Mouse (Mus musculus) thymus, adult 2 months (tissue): Measurements from ENCODE around the gene Slc22a16. TPM values are rescaled to one million over a fixed set of nuclear protein-coding genes. Genes with fewer than 3 reads are reported as not detected.

Source experiments
- DNase-seq: peaks from one replicate; pipeline ENCODE4 v3.0.0; 2021
- H3K27ac ChIP-seq: fragments of 200-500 bp; 2 replicates; pipeline ENCODE4 v1.5.1; 2012; ENCODE audit warnings: low read length, control low read depth; ENCODE audit not compliant: control insufficient read depth, insufficient read depth
- H3K27me3 ChIP-seq: fragments of 200-500 bp; 2 replicates; pipeline ENCODE4 v1.6.1; 2012; ENCODE audit warnings: mild to moderate bottlenecking, low read length, moderate library complexity, mixed read lengths; ENCODE audit not compliant: control insufficient read depth, insufficient read depth
- H3K36me3 ChIP-seq: fragments of 200-500 bp; 2 replicates; pipeline ENCODE4 v1.6.1; 2012; ENCODE audit warnings: mild to moderate bottlenecking, low read length, moderate library complexity; ENCODE audit not compliant: control insufficient read depth, insufficient read depth
- H3K4me1 ChIP-seq: fragments of 200-500 bp; replicated peaks from 2 replicates; pipeline ENCODE4 v1.6.1; 2012; ENCODE audit warnings: low read length; ENCODE audit not compliant: control insufficient read depth, insufficient read depth
- H3K4me3 ChIP-seq: fragments of 200-500 bp; 2 replicates; pipeline ENCODE4 v1.5.1; 2012; ENCODE audit warnings: mild to moderate bottlenecking, low read length, control low read depth, moderate library complexity; ENCODE audit not compliant: control insufficient read depth, insufficient read depth
- CTCF ChIP-seq: fragments of 200-500 bp; IDR thresholded peaks from 2 replicates; pipeline ENCODE4 v1.5.1; 2012; ENCODE audit warnings: mild to moderate bottlenecking, control low read depth, low read length, moderate library complexity, borderline replicate concordance; ENCODE audit not compliant: control insufficient read depth, poor library complexity, insufficient read depth; ENCODE audit errors: extremely low read depth
- POLR2A ChIP-seq: fragments of 200-500 bp; IDR thresholded peaks from 2 replicates; pipeline ENCODE4 v1.6.1; 2012; ENCODE audit warnings: mild to moderate bottlenecking, low read length, control low read depth, moderate library complexity; ENCODE audit not compliant: control insufficient read depth, poor library complexity, insufficient read depth; ENCODE audit errors: extremely low read depth
- WGBS: fragments of 180-500 bp; shearing (Covaris S2); methylation state at CpG from one replicate; pipeline ENCODE4 v1.1.7; 2018; 5-methylcytosine and 5-hydroxymethylcytosine counted together
- polyA plus RNA-seq: library from polyadenylated mRNA; depleted of rRNA; stranded (reverse); fragments of >200 nt; gene quantifications from 2 replicates; pipeline ENCODE4 v1.2.3, GENCODE M21; 2012

Gene Slc22a16
- polyA plus RNA-seq, 1 experiment: not detected

- Histone ChIP-seq H3K27me3 (no peaks in the 10 kb centered on the region), H3K4me3 (no peak overlapping the region), H3K4me1 (no peaks in the 10 kb centered on the region), H3K36me3 (no peaks in the 10 kb centered on the region), H3K27ac (no peak overlapping the region)
- DNase-seq: no peak
- no peak for TF ChIP-seq CTCF
- TF ChIP-seq POLR2A: no peak
- WGBS: 80% methylated on average over 7 of the region's 7 CpGs
Measured at GRCm38 (mm10) chr10:40592186-40592585, 22.1 kb downstream of the Slc22a16 start.

- Histone ChIP-seq H3K27me3 (no peaks in the 10 kb centered on the region), H3K36me3 (no peaks in the 10 kb centered on the region), H3K4me1 (no peaks in the 10 kb centered on the region), H3K27ac (no peak overlapping the region), H3K4me3 (no peak overlapping the region)
- TF ChIP-seq POLR2A (no peak), CTCF (no peak)
- WGBS: 90% methylated on average over 3 of the region's 3 CpGs
- DNase-seq: no peak
Measured at GRCm38 (mm10) chr10:40597177-40597576, 27.0 kb downstream of the Slc22a16 start.

GRCm38 (mm10) chr10:40604706-40605394 lies 34.7 kb downstream of the Slc22a16 start:
- no peak for TF ChIP-seq POLR2A
- no peak for TF ChIP-seq CTCF
- Histone ChIP-seq H3K27me3 (no peaks in the 10 kb centered on the region), H3K27ac (no peak overlapping the region), H3K36me3 (no peaks in the 10 kb centered on the region), H3K4me1 (no peaks in the 10 kb centered on the region), H3K4me3 (no peak overlapping the region)
- DNase-seq: no peak
- WGBS: 77% methylated on average over 6 of the region's 6 CpGs

- no peak for DNase-seq
- Histone ChIP-seq H3K4me1 (no peaks in the 10 kb centered on the region), H3K27me3 (no peaks in the 10 kb centered on the region), H3K27ac (no peak overlapping the region), H3K36me3 (no peaks in the 10 kb centered on the region), H3K4me3 (no peak overlapping the region)
- TF ChIP-seq CTCF: no peak
Measured at GRCm38 (mm10) chr10:40617973-40618372, 47.8 kb downstream of the Slc22a16 start.

GRCm38 (mm10) chr10:40619760-40620159 lies 49.6 kb downstream of the Slc22a16 start:
- WGBS: 94% methylated on average over 1 of the region's 1 CpGs

GRCm38 (mm10) chr10:40629140-40629539 lies 59.0 kb downstream of the Slc22a16 start:
- H3K27ac ChIP-seq: no peak overlapping the region
- WGBS: 93% methylated on average over 7 of the region's 7 CpGs
- TF ChIP-seq CTCF: peak; percentile 70; the same call in 1 of the 2 replicates
- no peak for TF ChIP-seq POLR2A

More at GRCm38 (mm10) chr10:40619760-40620159, 49.6 kb downstream of the Slc22a16 start:
- DNase-seq: no peak
- no peaks in the 10 kb centered on the region for H3K27me3 ChIP-seq
- H3K27ac ChIP-seq: no peak overlapping the region
- no peak overlapping the region for H3K4me3 ChIP-seq
- no peaks in the 10 kb centered on the region for H3K4me1 ChIP-seq
- TF ChIP-seq POLR2A (no peak), CTCF (no peak)
- H3K36me3 ChIP-seq: no peaks in the 10 kb centered on the region

More at GRCm38 (mm10) chr10:40629140-40629539, 59.0 kb downstream of the Slc22a16 start:
- peak; percentile 71 for DNase-seq
- Histone ChIP-seq H3K27me3 (no peaks in the 10 kb centered on the region), H3K36me3 (no peaks in the 10 kb centered on the region), H3K4me1 (no peaks in the 10 kb centered on the region), H3K4me3 (no peak overlapping the region)
